Mouse (Mus musculus) macrophage (primary cell): Measurements from ENCODE around the gene Washc1. TPM values are rescaled to one million over a fixed set of nuclear protein-coding genes. Genes with fewer than 3 reads are reported as not detected.
"Not testable (repeated sequence)": the region's sequence is repeated elsewhere in the genome, so short reads cannot be mapped to it uniquely, and the experiment has no call there.

ENCODE experiments used
- H3K27ac ChIP-seq: fragments of 350-480 bp; formaldehyde crosslinking; 2 replicates; pipeline ENCODE4 v1.9.0; 2021
- H3K36me3 ChIP-seq: fragments of 350-480 bp; formaldehyde crosslinking; 2 replicates; pipeline ENCODE4 v1.9.0; 2021; ENCODE audit errors: inconsistent target
- H3K4me3 ChIP-seq: fragments of 350-480 bp; formaldehyde crosslinking; 2 replicates; pipeline ENCODE4 v1.9.0; 2021; ENCODE audit errors: inconsistent target
- H3K79me2 ChIP-seq: fragments of 350-480 bp; formaldehyde crosslinking; 2 replicates; pipeline ENCODE4 v1.9.0; 2021; ENCODE audit errors: inconsistent target
- WGBS: methylation state at CpG from one replicate; pipeline ENCODE4 v1.1.7; 2026; ENCODE audit warnings: inconsistent platforms; ENCODE audit not compliant: missing documents; 5-methylcytosine and 5-hydroxymethylcytosine counted together
- polyA plus RNA-seq: library from polyadenylated mRNA; stranded (reverse); fragments of 250-400 nt; gene quantifications from 3 replicates; pipeline ENCODE4 v1.2.4, GENCODE M21; 2018; ENCODE audit warnings: inconsistent platforms

Washc1 gene
- polyA plus RNA-seq, 1 experiment from 2014 or later, result 46.1 TPM

DNA sequence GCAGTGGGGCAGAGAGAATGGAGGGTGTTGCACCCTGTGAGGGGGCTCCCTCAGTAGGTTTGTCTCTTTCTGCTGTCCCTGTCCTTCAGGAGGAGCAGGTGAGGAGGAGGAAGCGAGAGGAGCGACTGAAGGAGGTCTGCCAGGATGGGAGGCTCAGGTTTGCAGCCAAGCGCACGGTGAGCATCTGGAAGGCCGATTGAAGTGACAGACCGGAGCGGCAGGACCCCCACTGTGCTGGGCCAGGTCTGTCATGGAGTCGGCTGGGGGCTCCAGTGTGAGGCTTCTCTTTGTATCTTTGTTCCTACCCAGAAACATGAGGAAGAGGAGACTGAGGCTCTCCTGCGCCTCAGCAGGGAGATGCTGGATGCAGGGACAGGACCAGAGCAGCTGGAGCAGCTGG lies 19.0 kb downstream of the Washc1 start:
- Histone ChIP-seq H3K79me2 (peaks cover 2% of the 10 kb centered on the region; the same call in 1 of the 2 replicates), H3K27ac (no peak overlapping the region), H3K4me3 (no peak overlapping the region), H3K36me3 (peaks cover 10% of the 10 kb centered on the region; the same call in 1 of the 2 replicates)
- WGBS, result 96% methylated on average over 9 of the region's 9 CpGs

DNA sequence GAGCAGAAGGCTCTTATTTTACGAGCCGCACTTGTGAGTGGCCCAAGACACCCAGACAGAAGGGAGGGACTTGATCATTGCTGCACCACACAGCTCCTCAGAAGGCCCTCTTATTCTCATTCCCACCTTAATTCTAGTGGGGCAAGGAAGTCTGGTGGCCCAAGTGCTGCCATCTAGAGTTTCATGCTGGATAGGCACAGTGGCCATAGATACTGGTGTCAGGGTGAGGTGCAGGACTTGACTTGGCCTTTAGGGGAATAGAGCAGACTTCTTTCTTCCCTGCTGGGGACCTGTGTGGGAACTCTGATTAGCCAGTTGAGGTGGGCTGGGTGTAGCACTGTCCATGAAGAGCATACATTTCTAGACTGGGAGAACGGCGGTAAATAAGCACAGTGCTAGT lies 19.9 kb downstream of the Washc1 start:
- no peaks in the 10 kb centered on the region for H3K79me2 ChIP-seq
- H3K4me3 ChIP-seq, result no peak overlapping the region
- H3K27ac ChIP-seq, result no peak overlapping the region
- peaks cover 16% of the 10 kb centered on the region; the same call in 1 of the 2 replicates for H3K36me3 ChIP-seq
- WGBS, result 97% methylated on average over 4 of the region's 4 CpGs

DNA sequence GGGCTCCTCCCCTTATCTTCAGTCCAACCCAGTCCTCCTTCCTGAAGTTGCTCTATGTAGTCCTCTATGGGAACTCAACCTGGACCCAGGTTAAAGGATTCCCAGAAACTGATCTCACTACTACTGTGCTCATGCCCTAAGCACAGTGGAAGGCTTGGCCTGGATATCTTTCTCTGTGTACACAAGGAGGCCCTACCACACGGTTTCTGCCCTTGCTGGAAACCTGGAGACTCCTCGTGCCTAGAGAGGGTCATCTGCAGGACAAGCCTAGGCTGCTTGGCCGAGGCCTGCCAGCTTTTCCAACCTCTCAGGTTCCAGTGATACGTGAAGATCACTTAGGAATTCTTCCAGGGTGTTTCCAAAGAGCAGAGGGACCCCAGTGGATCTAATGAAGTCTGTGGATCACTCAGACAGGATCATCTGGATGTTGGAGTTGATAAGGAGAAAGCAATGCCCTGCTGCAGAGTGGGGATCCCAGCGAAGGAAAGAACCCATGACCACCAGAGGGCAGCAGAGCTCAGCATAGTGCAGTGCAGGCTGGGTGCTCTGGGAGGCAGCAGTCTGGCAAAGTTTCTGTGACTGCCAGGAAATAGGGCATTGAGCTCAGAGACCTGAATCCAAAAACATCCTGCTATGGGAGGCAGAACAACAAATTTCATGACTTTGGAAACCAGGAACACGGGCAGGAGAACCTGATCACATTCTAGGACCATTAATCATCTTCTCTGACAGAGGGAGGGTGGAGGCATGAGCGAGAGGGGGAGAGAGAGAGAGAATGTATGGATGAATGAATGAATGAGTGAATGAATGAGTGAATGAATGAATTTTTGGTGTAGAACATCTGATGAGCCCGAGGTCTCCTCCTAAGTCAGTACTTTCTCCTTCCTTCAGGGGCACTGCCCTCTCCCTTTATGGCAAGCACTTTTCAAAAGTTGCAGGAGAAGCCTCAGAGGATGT lies 41.6 kb downstream of the Washc1 start:
- 70% methylated on average over 2 of the region's 8 CpGs for WGBS
- peaks cover 15% of the 10 kb centered on the region for H3K36me3 ChIP-seq
- H3K79me2 ChIP-seq, H3K27ac ChIP-seq, H3K4me3 ChIP-seq: not testable (repeated sequence)

DNA sequence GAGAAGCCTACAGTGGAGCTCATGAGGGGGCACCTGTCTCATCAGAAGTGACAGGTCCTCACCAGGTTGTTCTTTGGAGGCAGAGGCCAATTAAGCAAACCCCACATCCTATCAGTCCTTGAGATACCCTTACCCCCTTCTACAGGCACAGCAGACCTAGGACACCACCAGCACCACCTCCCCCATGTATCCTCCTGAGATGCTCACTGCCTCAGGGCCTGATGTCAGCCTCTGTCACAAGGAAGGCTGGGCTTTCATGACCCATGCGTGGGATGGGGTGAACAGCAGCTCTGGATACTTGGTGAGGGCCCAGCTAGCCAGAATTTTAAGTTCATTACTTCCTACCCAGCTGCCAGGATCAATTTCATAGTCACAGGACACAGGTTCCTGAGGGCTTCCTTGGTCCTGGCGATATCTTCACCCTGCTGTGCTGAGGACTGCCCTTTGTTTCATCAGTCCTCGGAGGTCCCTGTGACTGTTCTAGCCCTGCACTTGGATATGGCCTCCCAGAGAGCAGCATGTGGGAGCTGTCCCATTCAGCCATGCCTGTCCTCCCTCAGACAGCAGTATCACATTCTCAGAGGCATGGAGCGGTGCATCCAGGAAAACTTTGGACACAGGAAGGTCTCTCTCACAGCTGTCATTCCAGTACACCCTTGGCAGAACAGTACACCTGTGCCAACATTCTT lies 42.5 kb downstream of the Washc1 start:
- 92% methylated on average over 4 of the region's 4 CpGs for WGBS
- H3K4me3 ChIP-seq, H3K27ac ChIP-seq: not testable (repeated sequence)

DNA sequence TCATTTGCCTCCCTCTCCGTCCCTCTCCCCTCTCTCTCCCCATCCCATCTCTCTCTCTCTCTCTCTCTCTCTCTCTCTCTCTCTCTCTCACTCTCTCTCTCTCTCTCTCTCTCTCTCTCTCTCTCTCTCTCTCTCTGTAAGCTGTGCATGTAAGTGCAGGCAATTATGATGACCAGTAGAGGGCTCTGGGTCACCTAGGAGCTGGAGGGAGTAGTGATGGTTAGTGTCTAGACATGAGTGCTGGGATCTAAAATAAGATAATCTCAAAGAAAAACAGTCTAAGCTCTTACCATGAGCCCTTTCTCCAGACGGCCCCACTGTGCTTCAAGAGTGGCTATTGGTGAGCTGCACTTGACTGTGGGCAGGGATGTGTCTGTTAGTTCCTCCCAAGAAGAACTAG lies 43.5 kb downstream of the Washc1 start:
- Histone ChIP-seq H3K4me3 (no peak overlapping the region), H3K79me2 (no peaks in the 10 kb centered on the region), H3K27ac (no peak overlapping the region), H3K36me3 (peaks cover 15% of the 10 kb centered on the region)
- 92% methylated on average over 1 of the region's 2 CpGs for WGBS

More for the DNA sequence above, 42.5 kb downstream of the Washc1 start:
- not testable (repeated sequence) for H3K79me2 ChIP-seq
- H3K36me3 ChIP-seq, result peaks cover 15% of the 10 kb centered on the region

DNA sequence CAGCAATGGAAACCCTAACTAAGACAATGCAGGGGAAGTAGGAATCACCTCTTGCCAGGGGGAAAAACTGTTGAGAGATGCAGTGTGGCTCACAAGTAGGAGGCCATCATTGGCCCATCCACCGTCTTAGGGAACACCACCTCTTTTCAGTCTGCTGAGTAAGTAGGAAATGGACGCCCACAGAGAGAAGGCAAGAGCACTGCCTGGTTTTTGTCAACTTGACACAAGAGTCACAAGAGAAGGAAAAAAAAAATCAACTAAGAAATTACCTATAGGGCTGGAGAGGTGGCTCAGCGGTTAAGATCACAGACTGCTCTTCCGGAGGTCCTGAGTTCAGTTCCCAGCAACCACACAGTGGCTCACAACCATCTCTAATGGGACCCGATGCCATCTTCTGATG lies 46.9 kb downstream of the Washc1 start:
- Histone ChIP-seq H3K36me3 (no peaks in the 10 kb centered on the region), H3K79me2 (no peaks in the 10 kb centered on the region), H3K27ac (no peak overlapping the region), H3K4me3 (no peak overlapping the region)
- 96% methylated on average over 5 of the region's 5 CpGs for WGBS

DNA sequence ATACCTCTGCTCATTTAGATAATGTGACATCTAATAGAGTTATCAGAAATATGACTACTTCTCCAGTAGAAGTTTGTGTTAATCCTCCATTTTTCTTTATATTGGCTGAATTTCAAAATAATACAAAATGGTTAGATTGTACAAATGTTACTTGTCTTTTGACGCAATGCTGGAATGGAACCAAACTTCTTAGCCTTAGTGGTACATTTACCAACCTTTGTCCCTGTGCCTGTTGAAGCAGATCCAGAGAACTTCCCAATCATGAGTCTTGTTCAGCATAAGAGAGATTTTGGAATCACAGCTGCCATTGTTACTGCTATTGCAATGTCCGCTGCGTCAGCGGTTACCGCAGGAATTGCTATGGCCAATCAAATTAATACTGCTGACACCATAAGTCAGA lies 55.8 kb downstream of the Washc1 start:
- H3K36me3 ChIP-seq, H3K27ac ChIP-seq, H3K79me2 ChIP-seq, H3K4me3 ChIP-seq: not testable (repeated sequence)
- WGBS, result 98% methylated on average over 5 of the region's 5 CpGs

Other genes with a start within 250 kb of the Washc1 start
- gene Ralbp1, start 225.7 kb upstream of the Washc1 start, polyA plus RNA-seq, result 47.4 to 62.0 TPM (median 60.7 TPM) in 3 replicates
- gene Twsg1, start 160.3 kb upstream of the Washc1 start, polyA plus RNA-seq, result 11.3 to 23.0 TPM (median 16.7 TPM) in 3 replicates
- gene Ankrd12, start 34.5 kb upstream of the Washc1 start, polyA plus RNA-seq, result 20.0 to 74.7 TPM (median 35.6 TPM) in 3 replicates
- gene Ndufv2, start 10.0 kb upstream of the Washc1 start, polyA plus RNA-seq, result 79.4 to 113 TPM (median 93.9 TPM) in 3 replicates
- 3.6 to 11.4 TPM (median 4.9 TPM) in 3 replicates for gene Ddx11, start 12.0 kb downstream of the Washc1 start, polyA plus RNA-seq